Mouse (Mus musculus): ENCODE measurements around the gene Stac.

The Stac gene

GRCm38 (mm10) chr9:111689680-111690483 lies at the start of gene Stac:
Stac (minus strand) TSS chr9:111690348.
- no peak for DNase-seq

GRCm38 (mm10) chr9:111739431-111740245 lies 49.5 kb upstream of the Stac start:
- no peak for DNase-seq

GRCm38 (mm10) chr9:111739026-111739425 lies 48.9 kb upstream of the Stac start:
- DNase-seq, result no peak

- DNase-seq, result no peak
These were observed 47.6 kb upstream of the Stac start for GRCm38 (mm10) chr9:111737796-111738195.

GRCm38 (mm10) chr9:111735931-111736330 lies 45.8 kb upstream of the Stac start:
- DNase-seq, result no peak

GRCm38 (mm10) chr9:111731939-111732670 lies 42.0 kb upstream of the Stac start:
- DNase-seq, result no peak

GRCm38 (mm10) chr9:111724981-111725593 lies 34.9 kb upstream of the Stac start:
- no peak for DNase-seq

GRCm38 (mm10) chr9:111714457-111714856 lies 24.3 kb upstream of the Stac start:
- no peak for DNase-seq

GRCm38 (mm10) chr9:111700101-111700500 lies 10.0 kb upstream of the Stac start:
- no peak for DNase-seq

GRCm38 (mm10) chr9:111690484-111690855 lies 322 bp upstream of the Stac start:
- DNase-seq, result no peak

- DNase-seq, result no peak
These were observed 1.0 kb downstream of the Stac start for GRCm38 (mm10) chr9:111689146-111689545.

- DNase-seq, result no peak
These were observed 6.0 kb downstream of the Stac start for GRCm38 (mm10) chr9:111684170-111684569.

- DNase-seq, result no peak
These were observed 10.6 kb downstream of the Stac start for GRCm38 (mm10) chr9:111679516-111679915.

GRCm38 (mm10) chr9:111669816-111670215 lies 20.3 kb downstream of the Stac start:
- no peak for DNase-seq

- no peak for DNase-seq
These were observed 35.1 kb downstream of the Stac start for GRCm38 (mm10) chr9:111655066-111655465.

GRCm38 (mm10) chr9:111644228-111644627 lies 45.9 kb downstream of the Stac start:
- DNase-seq, result no peak

- no peak for DNase-seq
These were observed 46.8 kb downstream of the Stac start for GRCm38 (mm10) chr9:111643369-111643768.

- DNase-seq, result no peak
These were observed 52.5 kb downstream of the Stac start for GRCm38 (mm10) chr9:111637641-111638040.

- DNase-seq, result no peak
These were observed 57.3 kb downstream of the Stac start for GRCm38 (mm10) chr9:111632833-111633232.

GRCm38 (mm10) chr9:111621191-111621590 lies 69.0 kb downstream of the Stac start:
- DNase-seq, result no peak

- DNase-seq, result no peak
These were observed 78.8 kb downstream of the Stac start for GRCm38 (mm10) chr9:111611341-111611740.

GRCm38 (mm10) chr9:111608762-111609161 lies 81.4 kb downstream of the Stac start:
- DNase-seq, result no peak

GRCm38 (mm10) chr9:111606603-111607002 lies 83.5 kb downstream of the Stac start:
- no peak for DNase-seq
